Mouse (Mus musculus) MEL (cell line): Measurements from ENCODE around the gene Vcl. TPM values are rescaled to one million over a fixed set of nuclear protein-coding genes. Genes with fewer than 3 reads are reported as not detected.

Source experiments
- DNase-seq: peaks from one replicate; pipeline ENCODE4 v3.0.0; 2011; ENCODE audit warnings: low read depth, low spot score
- H3K27ac ChIP-seq: 2 replicates; pipeline ENCODE4 v1.5.1; 2012; ENCODE audit warnings: low read depth, mild to moderate bottlenecking, control low read depth, low read length, moderate library complexity; ENCODE audit not compliant: control insufficient read depth
- H3K27me3 ChIP-seq, 2 experiments: fragments of 150-350 bp in 1 of 2; sonication (generic) in 1 of 2; 2 replicates each; pipeline ENCODE4 v1.6.1; 2012; ENCODE audit warnings: low read length in 2 of 2, mild to moderate bottlenecking in 2 of 2, improper control_type of control experiment in 1 of 2, moderate library complexity in 1 of 2; ENCODE audit not compliant: insufficient read depth in 2 of 2, control insufficient read depth in 1 of 2
- H3K36me3 ChIP-seq, 2 experiments: 2 replicates each; pipeline ENCODE4 v1.6.1; 2012 to 2014; ENCODE audit warnings: low read length in 2 of 2, improper control_type of control experiment in 1 of 2, inconsistent platforms in 1 of 2, mild to moderate bottlenecking in 1 of 2; ENCODE audit not compliant: insufficient read depth in 2 of 2, control insufficient read depth in 1 of 2
- H3K4me1 ChIP-seq, 2 experiments: fragments of 150-350 bp in 1 of 2; sonication (generic) in 1 of 2; 2 replicates each; pipeline ENCODE4 v1.6.1; 2012; ENCODE audit warnings: low read length in 2 of 2, improper control_type of control experiment in 1 of 2, mild to moderate bottlenecking in 1 of 2; ENCODE audit not compliant: insufficient read depth in 2 of 2, control insufficient read depth in 1 of 2
- H3K4me3 ChIP-seq, 2 experiments: fragments of 150-350 bp in 1 of 2; sonication (generic) in 1 of 2; 2 replicates each; pipeline ENCODE4 v1.5.1; 2012; ENCODE audit warnings: low read depth in 2 of 2, low read length in 2 of 2, mild to moderate bottlenecking in 2 of 2, moderate library complexity in 2 of 2, control low read depth in 1 of 2, improper control_type of control experiment in 1 of 2; ENCODE audit not compliant: control insufficient read depth in 1 of 2, insufficient read depth in 1 of 2
- H3K79me2 ChIP-seq: 2 replicates; pipeline ENCODE4 v1.6.1; 2012; ENCODE audit warnings: mild to moderate bottlenecking, low read length, moderate library complexity; ENCODE audit not compliant: control insufficient read depth, poor library complexity, insufficient read depth
- H3K9ac ChIP-seq: 2 replicates; pipeline ENCODE4 v1.6.1; 2012; ENCODE audit warnings: low read depth, mild to moderate bottlenecking, control low read depth, low read length, moderate library complexity; ENCODE audit not compliant: control insufficient read depth, poor library complexity, severe bottlenecking
- H3K9me3 ChIP-seq: fragments of 150-350 bp; sonication (generic); replicated peaks from 2 replicates; pipeline ENCODE4 v1.6.1; 2012; ENCODE audit warnings: mild to moderate bottlenecking, low read length, improper control_type of control experiment, moderate library complexity; ENCODE audit not compliant: insufficient read depth
- CHD2 ChIP-seq: IDR thresholded peaks from 2 replicates; pipeline ENCODE4 v1.6.1; 2011; ENCODE audit warnings: low read length, improper control_type of control experiment
- EP300 ChIP-seq, 2 experiments: IDR thresholded peaks; 2 replicates each; pipeline ENCODE4 v1.6.1; 2011; ENCODE audit warnings: improper control_type of control experiment in 2 of 2, low read length in 2 of 2, low read depth in 1 of 2, mild to moderate bottlenecking in 1 of 2
- ETS1 ChIP-seq: IDR thresholded peaks from 2 replicates; pipeline ENCODE4 v1.6.1; 2012; ENCODE audit warnings: low read depth, mild to moderate bottlenecking, inconsistent platforms, low read length, improper control_type of control experiment, moderate library complexity
- GATA1 ChIP-seq: IDR thresholded peaks from 2 replicates; pipeline ENCODE4 v1.6.1; 2011; ENCODE audit warnings: low read depth, low read length, improper control_type of control experiment
- HCFC1 ChIP-seq: IDR thresholded peaks from 2 replicates; pipeline ENCODE4 v1.6.1; 2012; ENCODE audit warnings: low read depth, mild to moderate bottlenecking, inconsistent platforms, low read length, improper control_type of control experiment, moderate library complexity
- JUND ChIP-seq: IDR thresholded peaks from 2 replicates; pipeline ENCODE4 v1.6.1; 2011; ENCODE audit warnings: low read depth, mild to moderate bottlenecking, improper control_type of control experiment, low read length
- MAFK ChIP-seq: IDR thresholded peaks from 2 replicates; pipeline ENCODE4 v1.6.1; 2011; ENCODE audit warnings: low read depth, mild to moderate bottlenecking, low read length, improper control_type of control experiment, borderline replicate concordance
- MAX ChIP-seq: IDR thresholded peaks from 2 replicates; pipeline ENCODE4 v1.6.1; 2011; ENCODE audit warnings: low read length, improper control_type of control experiment
- MAZ ChIP-seq: IDR thresholded peaks from 2 replicates; pipeline ENCODE4 v1.6.1; 2012; ENCODE audit warnings: low read depth, mild to moderate bottlenecking, inconsistent platforms, low read length, improper control_type of control experiment
- MEF2A ChIP-seq: IDR thresholded peaks from 2 replicates; pipeline ENCODE4 v1.6.1; 2014; ENCODE audit warnings: low read depth, mild to moderate bottlenecking, inconsistent platforms, low read length, improper control_type of control experiment; ENCODE audit not compliant: poor library complexity, insufficient replicate concordance, severe bottlenecking; ENCODE audit errors: extremely low read depth
- NELFE ChIP-seq: IDR thresholded peaks from 2 replicates; pipeline ENCODE4 v1.6.1; 2011; ENCODE audit warnings: low read depth, low read length, improper control_type of control experiment
- RCOR1 ChIP-seq: IDR thresholded peaks from 2 replicates; pipeline ENCODE4 v1.6.1; 2012; ENCODE audit warnings: low read depth, mild to moderate bottlenecking, inconsistent platforms, low read length, improper control_type of control experiment
- SIN3A ChIP-seq: IDR thresholded peaks from 2 replicates; pipeline ENCODE4 v1.6.1; 2012; ENCODE audit warnings: low read length, improper control_type of control experiment, inconsistent platforms
- SMC3 ChIP-seq: IDR thresholded peaks from 2 replicates; pipeline ENCODE4 v1.6.1; 2011; ENCODE audit warnings: low read depth, low read length, improper control_type of control experiment
- TAL1 ChIP-seq: IDR thresholded peaks from 2 replicates; pipeline ENCODE4 v1.6.1; 2012; ENCODE audit warnings: mild to moderate bottlenecking, inconsistent platforms, low read length, moderate library complexity, mixed read lengths
- TBP ChIP-seq: IDR thresholded peaks from 2 replicates; pipeline ENCODE4 v1.8.0; 2011; ENCODE audit warnings: low read depth, low read length, improper control_type of control experiment
- TCF12 ChIP-seq: IDR thresholded peaks from 2 replicates; pipeline ENCODE4 v1.6.1; 2014; ENCODE audit warnings: low read depth, mild to moderate bottlenecking, inconsistent platforms, low read length, improper control_type of control experiment, moderate library complexity
- UBTF ChIP-seq: IDR thresholded peaks from 2 replicates; pipeline ENCODE4 v1.6.1; 2012; ENCODE audit warnings: low read depth, mild to moderate bottlenecking, inconsistent platforms, low read length, improper control_type of control experiment, moderate library complexity, borderline replicate concordance; ENCODE audit not compliant: insufficient read depth
- USF2 ChIP-seq, 2 experiments: IDR thresholded peaks; 2 replicates each; pipeline ENCODE4 v1.6.1; 2011 to 2012; ENCODE audit warnings: improper control_type of control experiment in 2 of 2, low read length in 2 of 2, borderline replicate concordance in 1 of 2, inconsistent platforms in 1 of 2, low read depth in 1 of 2, mild to moderate bottlenecking in 1 of 2; ENCODE audit not compliant: insufficient read depth in 1 of 2
- ZC3H11A ChIP-seq: IDR thresholded peaks from 2 replicates; pipeline ENCODE4 v1.6.1; 2012; ENCODE audit warnings: low read depth, mild to moderate bottlenecking, inconsistent platforms, low read length, improper control_type of control experiment
- ZKSCAN1 ChIP-seq: IDR thresholded peaks from 2 replicates; pipeline ENCODE4 v1.6.1; 2012; ENCODE audit warnings: low read depth, mild to moderate bottlenecking, inconsistent platforms, low read length, improper control_type of control experiment, moderate library complexity
- ZMIZ1 ChIP-seq: IDR thresholded peaks from 2 replicates; pipeline ENCODE4 v1.6.1; 2012; ENCODE audit warnings: low read depth, mild to moderate bottlenecking, inconsistent platforms, low read length, improper control_type of control experiment, moderate library complexity
- ZNF384 ChIP-seq: IDR thresholded peaks from 2 replicates; pipeline ENCODE4 v1.6.1; 2012; ENCODE audit warnings: low read depth, mild to moderate bottlenecking, inconsistent platforms, low read length, improper control_type of control experiment
- polyA plus RNA-seq, 2 experiments: library from polyadenylated mRNA; stranded (reverse) in 1 of 2; unstranded in 1 of 2; fragments of >175 nt in 1 of 2; fragments of >200 nt in 1 of 2; gene quantifications; 2 replicates each; pipeline versions ENCODE4 v1.2.1 to v1.2.4; 2012; ENCODE audit warnings: low replicate concordance in 2 of 2, low read depth in 1 of 2; ENCODE audit not compliant: insufficient read length in 2 of 2, insufficient read depth in 1 of 2, missing spikeins in 1 of 2
- total RNA-seq: library from RNA; depleted of rRNA; stranded (reverse); fragments of 300-350 nt; gene quantifications from 2 replicates; pipeline ENCODE4 v1.2.3, GENCODE M21; 2012

Gene Vcl
- total and polyA plus RNA-seq, 3 experiments = 11.7 to 30.3 TPM; not detected in 1

- Histone ChIP-seq H3K4me1 (peaks cover 11 to 19% of the 10 kb centered on the region in 2 experiments), H3K27ac (peak overlapping the region; percentile 13)
These were observed 1.5 kb downstream of the Vcl start for GRCm38 (mm10) chr14:20930481-20931391.

GRCm38 (mm10) chr14:20938424-20938823 lies 9.2 kb downstream of the Vcl start:
- H3K27me3 ChIP-seq = no peaks in the 10 kb centered on the region
- H3K4me3 ChIP-seq = no peak overlapping the region
- H3K9ac ChIP-seq = peak overlapping the region; percentile 37
- H3K4me1 ChIP-seq = peaks cover 12 to 24% of the 10 kb centered on the region in 2 experiments
- H3K79me2 ChIP-seq = peaks cover 9% of the 10 kb centered on the region; the same call in 1 of the 2 replicates
- no peak for TF ChIP-seq ZNF384
- TF ChIP-seq TAL1 = peak; percentile 92
- no peak for TF ChIP-seq ZMIZ1
- TF ChIP-seq MAFK = peak; percentile 71; the same call in 1 of the 2 replicates
- peak; percentile 81 for TF ChIP-seq EP300 (IDR thresholded peaks at IDR 0.05; ENCODE audit: low read depth in 1 of 2, low read length in 2 of 2)
- TF ChIP-seq GATA1 = peak; percentile 80
- peak; percentile 60 for TF ChIP-seq RCOR1
- TF ChIP-seq CHD2 = no peak
- no peak for TF ChIP-seq TBP
- no peak for TF ChIP-seq ZC3H11A
- peak; percentile 84 for TF ChIP-seq ETS1
- TF ChIP-seq NELFE = no peak
- TF ChIP-seq SIN3A = peak; percentile 37; the same call in 1 of the 2 replicates
- TF ChIP-seq TCF12 = peak; percentile 75
- TF ChIP-seq SMC3 = no peak
- 0 out of 2 replicates have a peak, but pooled peaks have one; percentile 14 for TF ChIP-seq MAX
- TF ChIP-seq MEF2A = peak; percentile 93; the same call in 1 of the 2 replicates
- peaks cover 0 to 45% of the 10 kb centered on the region in 2 experiments; a peak in 2 of 4 replicates for H3K36me3 ChIP-seq
- H3K27ac ChIP-seq = peak overlapping the region; percentile 84
- no peaks in the 10 kb centered on the region for H3K9me3 ChIP-seq
- peak; percentile 79 for DNase-seq

More at GRCm38 (mm10) chr14:20930481-20931391, 1.5 kb downstream of the Vcl start:
- Histone ChIP-seq H3K36me3 (peaks cover 0 to 16% of the 10 kb centered on the region in 2 experiments; a peak in 2 of 4 replicates), H3K4me3 (peak overlapping the region; percentile 85 to 93), H3K27me3 (no peaks in the 10 kb centered on the region), H3K79me2 (peaks cover 11% of the 10 kb centered on the region)
- peak; percentile 32 for DNase-seq
- no peak for TF ChIP-seq RCOR1
- TF ChIP-seq CHD2 = no peak
- no peak for TF ChIP-seq ZKSCAN1
- no peak for TF ChIP-seq EP300 (IDR thresholded peaks at IDR 0.05; ENCODE audit: low read depth in 1 of 2, low read length in 2 of 2)
- no peak for TF ChIP-seq ZMIZ1
- no peak for TF ChIP-seq MAZ
- TF ChIP-seq UBTF = no peak
- no peak for TF ChIP-seq SIN3A
- TF ChIP-seq JUND = no peak
- TF ChIP-seq TAL1 = no peak
- no peak for TF ChIP-seq HCFC1
- no peak for TF ChIP-seq MEF2A
- TF ChIP-seq MAFK = no peak
- no peak for TF ChIP-seq USF2 (IDR thresholded peaks at IDR 0.05; ENCODE audit: borderline replicate concordance in 1 of 2, insufficient read depth in 1 of 2, low read depth in 1 of 2, low read length in 2 of 2)
- TF ChIP-seq, all 39 proteins: peak for 0
- Histone ChIP-seq H3K9ac (peak overlapping the region; percentile 78), H3K9me3 (no peaks in the 10 kb centered on the region)
